Mouse (Mus musculus): ENCODE data around the gene Ddx5.

GRCm38 (mm10) chr11:106739116-106739515 is 49.9 kb downstream of the Ddx5 start:
- TF ChIP-seq CTCF (IDR thresholded peaks at IDR 0.05) (no peak), EP300 (IDR thresholded peaks at IDR 0.05; ENCODE audit: insufficient read depth, low read depth, low read length) (no peak)
